Mouse (Mus musculus) midbrain, postnatal 0 days (tissue): ENCODE data around the gene Fam98b. TPM values are rescaled to one million over a fixed set of nuclear protein-coding genes. Genes with fewer than 3 reads are reported as not detected.

Experiments used
- ATAC-seq: fragments of 200-750 bp; cut with Nextera tagmentation; 2 replicates; pipeline ENCODE4 v1.8.0; 2017; ENCODE audit warnings: moderate number of reproducible peaks, mild to moderate bottlenecking, moderate TSS enrichment, moderate library complexity; ENCODE audit not compliant: low FRiP score
- DNase-seq: peaks from one replicate; pipeline ENCODE4 v3.0.0-alpha.2; 2015; ENCODE audit warnings: low spot score
- H3K27ac ChIP-seq: fragments of 300-500 bp; sonication (generic); 2 replicates; pipeline ENCODE4 v1.5.1; 2014; ENCODE audit warnings: low read depth, mild to moderate bottlenecking, low read length, mixed read lengths
- H3K27me3 ChIP-seq: fragments of 300-500 bp; sonication (generic); 2 replicates; pipeline ENCODE4 v1.6.1; 2014; ENCODE audit warnings: low read length, control low read depth, mixed read lengths; ENCODE audit not compliant: insufficient read depth
- H3K36me3 ChIP-seq: fragments of 300-500 bp; sonication (generic); 2 replicates; pipeline ENCODE4 v1.6.1; 2014; ENCODE audit warnings: low read length, control low read depth, mixed read lengths; ENCODE audit not compliant: insufficient read depth
- H3K4me1 ChIP-seq: fragments of 300-500 bp; sonication (generic); 2 replicates; pipeline ENCODE4 v1.6.1; 2014; ENCODE audit warnings: mild to moderate bottlenecking, control low read depth, antibody characterized with exemption, low read length, mixed read lengths; ENCODE audit not compliant: insufficient read depth
- H3K4me2 ChIP-seq: fragments of 300-500 bp; sonication (generic); 2 replicates; pipeline ENCODE4 v1.6.1; 2014; ENCODE audit warnings: low read depth, mild to moderate bottlenecking, low read length, mixed read lengths; ENCODE audit not compliant: poor library complexity, severe bottlenecking
- H3K4me3 ChIP-seq: fragments of 300-500 bp; sonication (generic); 2 replicates; pipeline ENCODE4 v1.5.1; 2014; ENCODE audit warnings: low read depth, mild to moderate bottlenecking, low read length, moderate library complexity
- H3K9ac ChIP-seq: fragments of 300-500 bp; sonication (generic); replicated peaks from 2 replicates; pipeline ENCODE4 v1.6.1; 2014; ENCODE audit warnings: mild to moderate bottlenecking, low read length, moderate library complexity, mixed read lengths; ENCODE audit not compliant: poor library complexity, severe bottlenecking
- H3K9me3 ChIP-seq: fragments of 300-500 bp; sonication (generic); 2 replicates; pipeline ENCODE4 v1.6.1; 2016; ENCODE audit warnings: low read length, control low read depth
- CTCF ChIP-seq: IDR thresholded peaks from 2 replicates; pipeline ENCODE4 v1.5.1; 2016; ENCODE audit warnings: antibody characterized with exemption, mild to moderate bottlenecking
- WGBS: fragments of 180-500 bp; shearing (Covaris S2); extraction: QIAGEN DNeasy Blood & Tissue Kit; methylation state at CpG from one replicate; pipeline ENCODE4 v1.1.7; 2014; 5-methylcytosine and 5-hydroxymethylcytosine counted together
- polyA plus RNA-seq: library from polyadenylated mRNA; unstranded; fragments of >200 nt; fragmentation: Nextera tagmentation; extraction: Ambion mirVana; gene quantifications from 2 replicates; pipeline ENCODE4 v1.2.1, GENCODE M21; 2015
- total RNA-seq: library from RNA; depleted of rRNA; stranded (reverse); fragments of >200 nt; gene quantifications from 2 replicates; pipeline ENCODE4 v1.2.3, GENCODE M21; 2014; rRNA removed

Gene Fam98b
- 9.8 and 12.4 TPM in 2 replicates for total RNA-seq
- polyA plus RNA-seq, result 6.8 and 10.0 TPM in 2 replicates

GRCm38 (mm10) chr2:117249255-117250000, at the start of gene Fam98b:
TSS of gene Fam98b (plus strand) at chr2:117249739.
- H3K4me2 ChIP-seq, result peak within 1 kb of the TSS; percentile 91
- H3K36me3 ChIP-seq, result no peaks in the 10 kb centered on the region
- no peaks in the 10 kb centered on the region for H3K9me3 ChIP-seq
- WGBS, result under 1% methylated on average over 31 of the region's 33 CpGs
- peak; percentile 80 for TF ChIP-seq CTCF
- peak; percentile 95 for DNase-seq
- H3K4me1 ChIP-seq, result no peaks in the 10 kb centered on the region
- H3K9ac ChIP-seq, result peak within 1 kb of the TSS; percentile 86
- ATAC-seq, result peak; percentile 97
- H3K27ac ChIP-seq, result peak within 1 kb of the TSS; percentile 86
- peak within 1 kb of the TSS; percentile 87 for H3K4me3 ChIP-seq
- H3K27me3 ChIP-seq, result no peaks in the 10 kb centered on the region

GRCm38 (mm10) chr2:117200869-117201338, 48.6 kb upstream of the Fam98b start:
- ATAC-seq (no peak), DNase-seq (peak; percentile 12)
- no peak overlapping the region for H3K4me3 ChIP-seq
- H3K4me2 ChIP-seq, result no peak overlapping the region
- TF ChIP-seq CTCF, result no peak
- H3K36me3 ChIP-seq, result no peaks in the 10 kb centered on the region
- no peak overlapping the region; the same call in 1 of the 2 replicates for H3K27ac ChIP-seq
- H3K9ac ChIP-seq, result no peak overlapping the region
- no peaks in the 10 kb centered on the region for H3K27me3 ChIP-seq
- no peaks in the 10 kb centered on the region for H3K4me1 ChIP-seq
- 21% methylated on average over 9 of the region's 9 CpGs for WGBS
- no peaks in the 10 kb centered on the region for H3K9me3 ChIP-seq

DNA sequence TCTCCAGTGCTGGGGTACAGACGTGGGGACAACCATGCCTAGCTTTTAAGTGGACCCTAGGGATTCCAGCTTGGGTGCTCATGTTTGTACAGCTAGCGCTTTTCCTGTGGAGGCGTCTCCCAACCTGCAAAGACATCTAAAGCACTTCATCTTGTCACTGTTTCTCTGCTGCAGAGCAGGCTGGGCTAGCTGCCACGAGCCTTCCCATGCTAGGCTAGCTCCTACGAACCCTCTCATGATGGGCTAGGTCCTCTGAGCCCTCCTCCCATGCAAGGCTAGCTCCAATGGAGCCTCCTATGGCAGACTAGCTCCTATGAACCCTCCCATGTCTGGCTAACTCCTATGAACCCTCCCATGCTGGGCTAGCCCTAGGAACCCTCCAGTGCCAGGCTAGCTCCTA, 46.2 kb upstream of the Fam98b start:
- no peak for TF ChIP-seq CTCF
- no peak for ATAC-seq
- no peaks in the 10 kb centered on the region for H3K27me3 ChIP-seq

GRCm38 (mm10) chr2:117204534-117204933, 45.0 kb upstream of the Fam98b start:
- no peak for ATAC-seq
- 72% methylated on average over 3 of the region's 3 CpGs for WGBS
- TF ChIP-seq CTCF, result no peak

More for the DNA sequence above, 46.2 kb upstream of the Fam98b start:
- Histone ChIP-seq H3K4me3 (no peak overlapping the region), H3K4me1 (no peaks in the 10 kb centered on the region), H3K36me3 (no peaks in the 10 kb centered on the region), H3K4me2 (no peak overlapping the region), H3K9ac (no peak overlapping the region), H3K9me3 (no peaks in the 10 kb centered on the region), H3K27ac (no peak overlapping the region)
- WGBS, result 83% methylated on average over 5 of the region's 5 CpGs
- DNase-seq, result no peak

GRCm38 (mm10) chr2:117205066-117205465, 44.5 kb upstream of the Fam98b start:
- no peak overlapping the region for H3K4me3 ChIP-seq
- no peak overlapping the region for H3K9ac ChIP-seq
- H3K27ac ChIP-seq, result no peak overlapping the region
- WGBS, result 88% methylated on average over 6 of the region's 6 CpGs
- no peaks in the 10 kb centered on the region for H3K27me3 ChIP-seq
- no peaks in the 10 kb centered on the region for H3K4me1 ChIP-seq
- H3K36me3 ChIP-seq, result no peaks in the 10 kb centered on the region
- no peak for ATAC-seq
- no peaks in the 10 kb centered on the region for H3K9me3 ChIP-seq
- no peak for TF ChIP-seq CTCF
- no peak overlapping the region for H3K4me2 ChIP-seq
- DNase-seq, result no peak

More at GRCm38 (mm10) chr2:117204534-117204933, 45.0 kb upstream of the Fam98b start:
- Histone ChIP-seq H3K27me3 (no peaks in the 10 kb centered on the region), H3K9me3 (no peaks in the 10 kb centered on the region), H3K4me3 (no peak overlapping the region), H3K4me2 (no peak overlapping the region), H3K9ac (no peak overlapping the region), H3K4me1 (no peaks in the 10 kb centered on the region), H3K27ac (no peak overlapping the region), H3K36me3 (no peaks in the 10 kb centered on the region)
- no peak for DNase-seq
